Mouse (Mus musculus) lung, postnatal 25 days (tissue): ENCODE measurements around the gene Mnat1.
"Not testable (repeated sequence)": the region's sequence is repeated elsewhere in the genome, so short reads cannot be mapped to it uniquely, and the experiment has no call there.

Experiments
- DNase-seq: peaks from one replicate; pipeline ENCODE4 v3.0.0; 2022; ENCODE audit warnings: low spot score

The Mnat1 gene

DNA sequence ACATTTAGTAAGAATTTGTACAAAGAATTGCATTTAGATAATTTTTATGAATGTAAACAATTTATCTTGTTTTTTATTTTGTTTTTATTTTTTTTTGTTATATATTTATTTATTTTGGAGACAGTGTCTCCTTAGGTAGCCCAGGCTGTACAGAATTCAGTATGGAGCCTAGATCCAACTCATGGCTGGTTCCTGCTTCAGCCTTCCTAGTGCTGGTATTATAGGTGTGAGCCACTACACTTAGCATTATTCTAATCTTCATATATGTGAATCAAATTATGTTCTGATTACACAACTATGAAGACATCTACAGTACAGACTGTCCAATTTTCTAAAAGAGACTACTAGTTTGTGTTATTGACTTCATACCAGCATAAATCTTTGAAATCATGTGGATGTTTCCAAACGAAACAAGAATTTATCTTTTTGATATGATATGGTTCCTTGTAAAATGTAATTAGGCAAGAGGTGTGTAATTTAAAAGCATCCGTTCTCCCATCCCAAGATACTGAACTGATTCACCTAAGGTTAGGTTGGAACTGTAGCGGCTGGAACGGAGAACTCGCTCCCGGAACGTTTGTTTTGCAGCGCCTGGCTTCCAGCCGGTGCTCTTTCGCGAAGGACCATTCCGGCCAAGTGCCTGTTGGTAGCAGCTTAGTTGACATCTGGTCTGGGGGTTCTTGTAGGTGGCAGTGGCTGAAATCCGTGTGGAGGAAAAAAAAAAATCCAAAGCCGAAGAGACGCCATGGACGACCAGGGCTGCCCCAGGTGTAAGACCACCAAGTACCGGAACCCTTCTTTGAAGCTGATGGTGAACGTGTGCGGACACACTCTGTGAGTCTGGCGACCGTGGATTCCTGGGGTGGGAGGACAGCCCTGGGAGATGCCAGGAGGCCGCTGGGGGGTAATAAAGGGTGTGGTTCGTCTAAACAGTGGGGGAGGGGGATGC, at the start of gene Mnat1:
TSS of gene Mnat1 (plus strand) at position 625 of the 949 bp plus-strand sequence.
- DNase-seq = peak; percentile 77

DNA sequence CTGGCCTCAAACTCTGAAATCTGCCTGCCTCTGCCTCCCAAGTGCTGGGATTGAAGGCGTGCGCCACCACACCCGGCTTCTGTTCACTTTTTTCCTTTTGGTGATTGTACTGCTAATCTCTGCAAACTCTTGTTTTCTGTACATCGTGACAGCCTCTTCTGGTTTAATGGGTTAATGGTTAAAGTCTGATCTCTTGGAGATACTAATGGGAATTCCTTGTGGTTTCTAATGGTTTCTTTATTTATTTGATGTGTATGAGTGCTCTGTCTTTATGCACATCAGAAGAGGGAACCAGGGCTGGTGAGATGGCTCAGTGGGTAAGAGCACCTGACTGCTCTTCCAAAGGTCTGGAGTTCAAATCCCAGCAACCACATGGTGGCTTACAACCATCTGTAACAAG, 41.7 kb upstream of the Mnat1 start:
- DNase-seq = not testable (repeated sequence)

DNA sequence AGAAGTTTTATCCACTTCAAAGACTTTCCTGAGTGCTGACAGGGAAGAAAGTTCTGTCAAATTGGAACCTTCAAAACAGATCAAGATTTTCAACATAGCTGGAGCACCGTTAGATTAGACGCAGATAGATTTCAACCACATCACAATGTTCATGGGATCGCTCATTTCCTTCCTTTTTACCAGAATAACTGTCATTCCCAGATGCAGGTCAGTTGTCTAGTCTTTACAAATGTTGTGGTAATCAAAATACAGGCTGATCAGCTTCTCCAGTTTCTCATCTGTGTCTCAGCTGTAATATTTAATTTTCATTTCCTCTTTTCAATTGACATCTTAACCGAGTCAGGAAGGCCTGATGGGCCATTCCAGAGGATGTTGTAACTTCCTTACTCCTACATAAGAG, 39.7 kb upstream of the Mnat1 start:
- DNase-seq = no peak

DNA sequence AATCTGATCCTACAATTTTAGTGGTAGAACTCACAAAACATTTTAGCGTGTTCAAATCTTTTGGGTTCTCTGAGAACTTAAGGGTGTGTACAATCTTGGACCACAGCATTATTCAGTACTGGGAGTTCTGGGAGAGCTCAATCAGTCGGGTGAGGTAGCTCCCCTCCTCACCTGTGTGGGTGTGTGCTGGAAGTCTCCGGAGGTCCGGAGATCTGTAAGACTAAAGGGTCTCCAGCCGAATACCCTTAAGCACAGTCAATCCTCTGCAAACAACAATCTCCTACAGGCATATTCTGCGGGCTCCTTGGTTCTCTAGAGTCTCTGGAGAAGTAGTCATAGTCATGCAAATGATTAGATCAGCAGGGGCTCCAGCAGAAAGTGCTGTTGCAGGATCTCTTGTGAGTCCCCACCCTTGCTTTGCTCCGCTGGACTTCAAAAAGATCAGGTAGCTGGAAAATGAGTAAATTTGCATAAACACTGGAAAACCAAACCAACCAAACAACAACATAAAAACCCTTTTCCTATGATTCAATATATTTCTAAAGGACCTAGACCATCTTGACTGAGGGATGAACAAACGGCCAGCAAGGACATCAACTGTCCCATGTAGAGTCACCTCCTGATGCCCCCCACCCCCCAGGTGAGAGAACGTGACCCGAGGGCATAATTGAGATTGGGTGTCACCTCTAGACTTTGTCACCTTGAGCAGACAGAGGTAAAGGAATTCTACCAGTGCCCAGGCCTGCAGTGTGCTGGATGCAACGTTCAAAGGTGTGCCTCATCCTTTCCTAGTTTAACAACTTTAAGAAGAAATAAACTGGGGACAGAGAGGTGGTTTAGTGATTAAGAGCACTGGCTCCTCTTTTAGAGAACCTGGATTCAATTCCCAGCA, 37.5 kb upstream of the Mnat1 start:
- no peak for DNase-seq

DNA sequence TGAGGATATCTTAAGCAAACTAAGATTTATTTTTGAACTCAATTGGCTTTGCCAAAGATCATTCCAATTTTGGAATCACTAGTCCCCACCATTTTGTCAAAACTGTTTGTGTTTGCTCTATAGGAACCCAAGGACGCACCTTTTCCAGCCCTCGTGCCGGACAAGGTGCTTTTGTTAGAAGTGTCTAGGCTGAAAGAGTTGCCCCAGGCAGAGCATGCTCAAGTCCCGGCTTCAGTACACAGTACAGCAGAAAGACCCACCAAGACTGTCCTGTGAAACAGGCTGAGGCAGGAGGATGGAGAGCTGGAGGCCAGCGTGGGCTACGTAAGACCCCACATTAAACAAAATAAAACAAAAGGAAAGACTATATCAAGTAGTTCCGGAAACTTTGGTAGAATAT, 36.4 kb upstream of the Mnat1 start:
- no peak for DNase-seq

DNA sequence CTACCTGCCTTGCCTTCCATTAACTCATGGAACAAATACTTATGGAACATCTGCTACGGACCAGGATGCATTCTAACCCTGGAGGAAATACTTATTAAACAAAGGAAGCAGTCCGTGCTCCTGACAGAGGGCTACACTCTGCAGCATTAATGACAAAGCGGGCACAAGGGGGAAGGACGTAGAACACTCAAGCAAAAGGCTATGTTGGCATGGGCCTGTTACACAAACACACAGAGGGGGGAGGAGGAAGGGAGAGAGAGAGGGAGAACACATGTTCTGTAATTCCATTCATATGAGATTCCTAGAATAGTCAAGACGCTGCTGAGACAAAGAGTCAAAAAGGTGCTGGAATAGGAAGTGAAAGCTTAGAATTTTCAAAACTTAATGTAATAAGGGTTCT, 35.0 kb upstream of the Mnat1 start:
- DNase-seq = no peak

DNA sequence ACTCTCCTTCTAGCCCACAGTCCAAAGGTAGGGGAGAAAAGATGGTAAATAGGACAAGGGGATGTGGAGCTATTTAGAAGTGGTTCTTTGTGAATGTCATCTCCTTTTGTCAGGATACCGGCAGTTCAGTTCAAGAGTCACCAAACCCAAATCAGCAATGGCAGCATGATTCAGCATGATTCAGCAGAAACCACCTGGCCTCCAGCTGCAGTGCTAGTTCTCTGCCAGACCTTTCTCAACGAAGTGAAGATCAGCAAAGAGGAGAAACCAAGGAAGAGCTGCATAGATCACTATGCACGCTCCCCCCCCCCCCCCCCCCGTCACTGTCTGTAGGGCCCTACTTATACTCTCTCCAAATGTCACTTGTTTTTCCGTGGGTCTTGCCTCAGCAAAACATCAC, 34.6 kb upstream of the Mnat1 start:
- DNase-seq = no peak

DNA sequence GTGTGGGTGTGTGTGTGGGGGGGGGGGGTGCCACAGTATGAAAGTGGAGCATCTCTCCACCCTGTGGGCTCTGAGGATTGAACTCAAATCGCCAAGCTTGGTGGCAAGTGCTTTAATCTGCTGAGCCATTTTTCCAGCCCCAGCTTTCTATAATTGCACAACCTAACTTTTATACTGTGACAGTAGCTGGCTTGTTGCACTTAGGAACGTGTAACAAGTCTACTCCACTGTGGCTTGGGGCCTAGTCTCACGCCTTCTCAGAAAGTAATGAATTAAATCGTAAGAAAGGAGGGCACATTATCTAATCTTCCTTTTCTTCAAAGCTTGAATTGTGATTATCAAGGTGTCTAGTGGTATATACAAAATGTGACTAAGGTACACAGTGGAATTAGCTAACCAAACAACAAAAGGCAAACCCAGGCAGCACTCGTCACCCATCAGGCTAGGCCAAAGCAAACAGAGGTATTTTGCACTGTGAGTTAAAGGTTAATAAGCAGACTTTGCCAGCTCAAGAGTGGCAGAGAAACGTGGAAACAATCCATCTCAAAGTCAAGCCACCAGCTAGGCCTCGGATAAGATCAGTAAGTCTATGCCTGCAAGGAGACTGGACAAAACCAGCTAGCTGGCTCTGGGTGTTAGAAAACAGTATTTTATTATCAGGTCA, 32.7 kb upstream of the Mnat1 start:
- DNase-seq = no peak

DNA sequence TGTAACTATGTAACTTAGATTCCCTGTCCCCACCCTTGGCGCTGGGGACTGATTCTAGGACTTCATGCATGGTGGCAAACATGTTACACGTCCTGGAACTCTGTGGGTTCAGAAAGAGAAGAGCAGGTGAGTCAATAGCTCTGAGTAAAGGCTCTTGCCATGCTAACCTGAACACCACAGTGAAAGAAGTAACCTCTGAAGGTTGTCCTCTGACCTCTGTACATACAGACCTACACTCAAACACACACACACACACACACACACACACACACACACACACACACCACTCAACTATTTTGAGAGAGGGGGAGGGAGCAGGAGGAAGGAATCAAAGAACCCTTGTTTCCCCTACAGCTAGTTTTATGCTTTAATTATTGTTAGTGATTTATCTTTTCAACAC, 29.3 kb upstream of the Mnat1 start:
- no peak for DNase-seq

DNA sequence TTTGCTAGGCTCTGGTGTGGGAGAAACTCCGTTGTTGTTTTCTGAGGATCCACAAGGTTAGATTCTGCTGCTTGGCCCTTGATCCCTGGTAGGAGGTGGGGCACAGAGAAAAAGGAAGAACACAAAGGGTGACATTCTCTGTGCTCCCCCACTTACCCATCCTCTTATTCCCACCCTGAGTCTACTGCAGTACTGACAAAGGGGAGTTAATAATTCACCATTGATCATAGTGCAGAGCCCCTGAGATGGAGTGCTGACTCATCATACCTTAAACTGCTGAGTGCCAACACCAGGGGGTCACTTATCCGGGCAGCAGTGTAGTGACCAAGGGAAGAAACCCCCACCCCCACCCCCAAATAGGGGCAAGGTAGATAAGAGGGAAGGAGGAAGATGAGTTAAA, 28.9 kb upstream of the Mnat1 start:
- DNase-seq = no peak

DNA sequence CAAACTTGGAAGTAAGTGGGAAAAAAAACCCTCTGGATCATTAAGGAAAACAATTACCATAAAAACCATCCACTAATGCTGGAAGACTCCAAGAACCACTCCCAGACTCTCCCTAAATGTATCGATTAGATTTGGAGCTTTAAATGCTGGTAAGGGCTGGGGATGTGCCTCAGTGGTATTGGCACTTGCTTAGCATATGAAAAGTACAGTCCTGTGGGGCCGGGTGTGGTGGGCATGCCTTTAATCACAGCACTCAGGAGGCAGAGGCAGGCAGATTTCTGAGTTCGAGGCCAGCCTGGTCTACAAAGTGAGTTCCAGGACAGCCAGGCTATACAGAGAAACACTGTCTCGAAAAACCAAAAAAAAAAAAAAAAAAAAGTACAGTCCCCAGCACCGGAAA, 27.3 kb upstream of the Mnat1 start:
- not testable (repeated sequence) for DNase-seq

DNA sequence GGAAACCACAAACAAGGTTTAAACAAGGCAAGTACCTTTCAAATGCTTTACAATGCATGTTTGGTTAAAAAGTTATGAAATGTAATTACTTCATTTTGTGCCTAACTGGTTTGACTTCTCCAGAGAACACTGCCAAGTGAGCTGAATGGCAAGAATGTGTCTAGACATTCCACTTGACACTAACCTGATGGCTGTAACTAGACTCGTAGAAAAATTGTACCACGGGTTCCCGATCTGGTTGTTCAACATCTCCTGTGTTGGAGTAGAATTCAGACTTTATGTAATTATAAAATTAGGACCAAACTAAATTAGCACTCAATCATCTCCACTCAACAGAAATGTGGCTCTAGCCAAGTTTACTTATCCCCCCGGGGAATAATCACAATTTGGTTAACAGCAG, 24.9 kb upstream of the Mnat1 start:
- DNase-seq = peak; percentile 58

DNA sequence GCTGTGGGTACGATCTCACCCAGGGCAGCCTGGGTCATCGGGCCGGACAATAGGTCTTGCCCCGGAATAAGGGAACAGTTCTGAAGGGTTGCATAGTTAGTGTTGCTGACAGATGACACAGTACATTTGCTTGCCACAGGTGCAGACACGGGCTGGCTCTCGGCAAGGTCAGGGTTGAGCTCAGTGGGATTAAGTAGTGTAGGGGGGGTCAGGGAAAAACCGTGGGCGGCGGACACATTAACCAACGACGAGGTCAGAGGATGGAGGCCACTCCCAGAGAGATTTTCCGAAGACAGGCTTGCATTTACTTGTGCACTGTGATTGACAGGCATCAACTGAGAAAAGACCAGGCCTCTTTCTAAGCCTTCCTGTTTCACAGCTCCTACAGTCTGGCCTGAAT, 19.8 kb upstream of the Mnat1 start:
- DNase-seq = no peak

DNA sequence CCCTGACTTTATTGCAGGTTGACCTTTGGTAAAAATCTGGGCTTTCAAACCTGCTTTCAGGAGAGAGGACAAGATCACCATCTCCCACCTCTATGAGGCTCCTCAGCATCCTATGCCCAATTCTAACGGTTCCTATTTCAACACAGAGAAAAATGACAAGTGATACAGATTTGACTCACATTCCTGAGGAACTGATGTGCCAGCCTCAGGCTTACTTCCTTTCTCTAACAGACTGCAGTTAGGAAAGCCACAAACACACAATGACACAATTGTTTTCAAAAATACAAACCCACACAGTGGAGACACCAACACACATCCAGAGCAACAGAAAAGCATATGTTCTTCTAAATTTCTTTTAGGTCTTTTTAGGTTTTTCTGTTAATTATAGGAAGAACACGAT, 15.7 kb upstream of the Mnat1 start:
- DNase-seq = no peak

DNA sequence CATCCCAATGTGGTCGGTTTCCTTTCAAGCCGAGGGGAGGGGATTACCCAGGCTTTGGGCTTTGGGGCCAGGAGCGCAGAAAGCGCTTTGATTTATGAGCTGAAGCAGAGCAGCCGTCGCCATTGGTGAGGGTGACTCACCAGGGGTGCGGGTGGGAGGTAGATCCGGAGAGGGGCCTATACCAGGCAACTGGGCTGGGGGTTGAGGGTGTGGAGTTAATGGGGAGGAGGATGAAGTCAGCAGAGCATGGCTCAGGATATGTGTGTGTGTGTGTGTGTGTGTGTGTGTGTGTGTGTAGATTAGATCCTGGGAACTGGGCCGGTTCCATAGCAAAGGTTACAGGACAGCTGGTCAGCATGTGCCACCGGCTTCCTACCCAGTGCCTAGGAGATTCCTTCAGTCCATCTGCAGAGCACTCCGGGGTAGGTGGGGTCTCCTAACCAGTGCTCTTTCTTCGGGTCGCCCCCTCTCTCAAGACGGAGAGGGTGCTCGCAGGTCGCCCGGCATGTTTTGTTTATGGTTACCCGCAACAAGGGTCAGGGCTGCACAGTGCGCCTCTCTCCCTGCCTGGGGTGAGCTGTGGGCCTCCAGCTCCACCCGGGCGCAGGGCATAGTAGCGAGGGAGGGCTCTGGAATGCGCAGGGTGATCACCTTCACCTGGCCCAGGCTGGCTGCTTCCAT, 12.9 kb upstream of the Mnat1 start:
- no peak for DNase-seq

DNA sequence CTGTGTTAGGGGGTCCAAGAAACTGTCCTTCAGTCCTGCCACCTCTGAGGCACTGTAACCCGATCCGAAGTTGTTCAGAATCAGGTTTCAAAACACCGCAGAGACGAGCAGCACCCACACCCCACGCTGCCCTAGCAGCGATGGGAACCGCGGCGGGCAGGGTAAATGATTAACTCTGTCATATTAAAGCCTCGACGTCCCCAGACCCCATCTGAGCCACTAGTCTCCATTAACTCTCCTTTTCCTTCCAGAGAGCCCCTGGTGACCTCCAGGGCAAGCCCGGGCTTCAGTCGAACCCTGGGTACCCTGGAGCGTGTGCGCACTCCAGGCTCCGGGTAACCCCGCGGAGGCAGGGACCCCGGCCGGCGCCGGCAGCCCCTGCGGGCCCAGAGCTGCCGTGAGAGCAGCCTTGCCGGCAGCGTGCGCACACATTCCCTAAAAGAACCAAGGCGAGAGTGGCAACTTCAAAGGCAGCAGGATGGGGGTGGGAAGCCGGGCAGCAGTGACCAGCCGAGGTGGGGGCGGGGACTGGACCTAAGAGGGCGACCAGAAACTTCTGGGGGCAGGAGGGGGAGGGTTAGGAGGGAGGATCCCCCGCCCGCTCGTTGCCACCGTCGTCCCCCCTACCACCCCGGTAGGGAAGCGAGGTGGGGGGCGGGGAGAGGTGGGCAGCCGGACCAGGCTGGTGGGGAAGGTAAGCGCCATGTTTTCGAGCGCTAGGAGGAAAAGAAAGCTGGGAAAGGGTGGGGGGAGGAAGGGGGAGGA, 11.8 kb upstream of the Mnat1 start:
- DNase-seq = no peak

DNA sequence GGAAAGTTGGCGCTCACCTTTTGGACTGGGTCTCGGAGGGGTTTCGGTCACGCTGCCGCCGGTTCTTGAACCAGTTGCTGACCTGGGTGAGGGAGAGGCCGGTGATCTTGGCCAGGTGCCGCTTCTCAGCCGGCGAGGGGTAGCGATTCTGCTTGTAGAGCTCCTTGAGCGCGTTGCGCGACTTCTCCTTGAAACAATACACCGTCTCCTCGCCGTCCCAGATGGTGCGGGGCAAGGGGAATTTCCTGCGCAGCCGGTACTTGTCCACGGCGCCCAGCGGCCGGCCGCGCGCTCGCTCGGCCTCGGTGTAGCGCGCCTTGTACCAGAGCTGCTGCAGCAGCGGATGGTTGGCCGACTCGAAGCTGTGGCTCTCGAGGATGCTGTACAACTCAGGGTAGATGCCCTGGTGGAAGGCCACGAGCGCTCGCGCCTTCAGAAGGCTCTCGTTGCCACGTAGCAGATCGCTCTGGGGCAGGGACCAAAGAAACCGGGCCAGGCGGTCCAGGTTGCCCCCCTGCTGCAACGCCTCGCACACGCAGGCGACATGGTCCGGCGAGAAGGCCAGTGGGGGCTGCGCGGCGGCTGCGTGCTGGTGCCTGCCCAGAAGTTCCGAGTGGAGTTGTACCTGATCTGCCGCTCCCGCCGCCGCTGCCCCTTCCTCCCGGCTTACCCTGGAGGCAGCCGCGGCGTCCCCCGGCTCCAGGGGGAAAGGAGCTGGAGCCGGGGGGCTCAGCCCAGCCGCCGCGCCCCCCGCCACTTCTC, 11.0 kb upstream of the Mnat1 start:
- DNase-seq = no peak

DNA sequence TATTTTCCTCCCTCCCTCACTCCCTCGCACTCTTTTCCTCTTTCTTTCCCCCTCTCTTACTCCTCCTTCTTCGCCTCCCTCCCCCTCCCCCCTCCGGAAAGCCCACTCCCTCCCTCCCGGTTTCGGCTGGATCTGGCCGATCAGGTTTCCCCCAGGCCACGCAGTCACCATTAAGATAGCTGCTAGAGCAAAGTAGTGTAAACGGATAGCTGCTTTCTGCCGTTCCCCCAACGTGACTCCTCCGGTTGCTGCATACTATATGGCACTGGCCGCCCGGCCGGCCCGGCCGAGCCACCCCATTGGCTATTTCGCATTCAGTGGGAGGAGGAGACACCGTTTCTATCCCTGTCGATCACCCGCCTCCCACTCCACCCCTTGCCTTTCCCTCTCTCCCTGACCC, 10.3 kb upstream of the Mnat1 start, which contains the start of gene Six4:
TSS of gene Six4 (minus strand) at position 261 of the 400 bp plus-strand sequence.
- DNase-seq = peak; percentile 70

DNA sequence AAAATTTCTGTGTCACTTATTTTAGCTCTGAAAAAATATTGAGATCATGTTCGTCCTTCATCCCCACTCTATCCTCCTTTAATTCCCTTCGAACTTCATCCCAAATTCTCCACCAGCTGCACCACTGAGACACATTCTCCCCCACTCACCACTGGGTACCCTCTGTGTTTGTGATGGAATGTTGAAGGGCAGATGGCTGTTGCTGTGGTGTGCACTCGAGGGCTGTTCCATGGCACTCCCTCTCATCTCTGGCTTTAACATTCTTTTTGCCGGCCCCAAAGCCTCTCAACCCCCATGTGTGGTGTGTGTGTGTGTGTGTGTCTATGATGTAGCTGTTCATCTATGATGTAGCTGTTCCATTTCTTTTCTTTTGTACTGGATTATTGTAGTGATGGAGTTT, 1.7 kb downstream of the Mnat1 start:
- no peak for DNase-seq

DNA sequence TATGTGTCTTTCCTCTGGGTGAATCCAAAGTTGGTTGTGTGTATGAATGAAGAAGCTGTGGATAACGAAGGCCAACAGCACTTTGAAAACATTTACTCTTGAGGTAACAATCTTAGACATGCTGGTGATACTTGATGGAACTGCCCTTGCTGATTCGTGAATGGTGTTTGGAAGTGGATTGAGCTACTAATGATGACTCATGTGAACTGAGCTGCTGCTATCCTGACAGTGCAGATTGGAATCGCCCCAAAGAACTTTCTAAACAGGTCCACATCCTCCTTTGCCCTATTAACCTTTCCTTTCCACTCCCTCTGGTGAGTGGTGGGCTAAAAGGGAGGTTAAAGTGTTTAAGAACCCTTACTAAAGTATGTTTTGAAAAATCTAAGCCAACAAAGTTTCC, 17.2 kb downstream of the Mnat1 start:
- DNase-seq = no peak
